Mouse (Mus musculus) gastrocnemius, adult 8-10 months (tissue): ENCODE measurements around the gene Tmem205. TPM values are rescaled to one million over a fixed set of nuclear protein-coding genes. Genes with fewer than 3 reads are reported as not detected.

ENCODE experiments used
- DNase-seq, 2 experiments: peaks; one replicate each; pipeline ENCODE4 v3.0.0; 2022; ENCODE audit warnings: low spot score in 2 of 2
- total RNA-seq, 4 experiments: library from RNA; stranded (reverse); gene quantifications; 2 replicates each; pipeline ENCODE4 v1.2.4; 2022

Gene Tmem205
- total RNA-seq, 4 experiments from 2014 or later: 11.1 to 13.9 (median 13.1) TPM

DNA sequence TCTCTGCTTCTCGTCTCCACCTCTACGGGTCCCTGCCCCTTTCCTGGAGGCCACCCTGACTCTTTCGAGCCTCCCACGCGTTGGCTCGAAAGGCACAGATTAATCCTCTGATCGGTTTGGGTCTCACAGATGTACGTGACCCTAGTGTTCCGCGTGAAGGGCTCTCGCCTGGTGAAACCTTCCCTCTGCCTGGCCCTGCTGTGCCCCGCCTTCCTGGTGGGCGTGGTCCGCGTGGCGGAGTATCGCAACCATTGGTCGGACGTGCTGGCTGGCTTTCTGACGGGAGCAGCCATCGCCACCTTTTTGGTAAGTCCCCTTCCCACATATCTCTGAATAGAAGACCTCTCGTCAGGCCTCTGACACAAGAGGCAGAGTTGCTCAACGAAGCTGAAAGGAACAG is 16.9 kb upstream of the Tmem205 start:
- DNase-seq: no peak

DNA sequence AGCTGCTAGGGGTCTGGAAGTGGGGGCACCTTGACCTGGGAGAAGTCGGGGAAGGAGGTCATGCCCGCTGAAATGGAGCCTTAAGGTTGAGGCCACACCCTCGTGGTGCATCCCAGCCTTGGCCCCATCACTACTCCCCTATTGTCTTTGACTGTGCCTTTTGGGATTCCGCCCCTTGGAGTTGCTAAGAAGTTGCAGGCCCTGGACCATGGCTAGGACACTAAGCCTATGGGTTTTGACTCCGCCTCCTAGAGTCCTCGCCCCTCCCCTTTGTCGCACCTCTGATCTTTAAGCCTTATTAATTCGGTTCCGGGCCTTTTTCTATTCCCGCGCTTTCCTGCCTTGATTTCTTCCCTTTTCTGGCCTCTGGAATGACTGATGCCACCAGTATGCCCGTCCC is 16.3 kb upstream of the Tmem205 start:
- DNase-seq: no peak

- no peak for DNase-seq
Measured at GRCm38 (mm10) chr9:21943046-21943445, 15.7 kb upstream of the Tmem205 start.

- no peak for DNase-seq
Measured at GRCm38 (mm10) chr9:21938234-21938855, 11.0 kb upstream of the Tmem205 start.

DNA sequence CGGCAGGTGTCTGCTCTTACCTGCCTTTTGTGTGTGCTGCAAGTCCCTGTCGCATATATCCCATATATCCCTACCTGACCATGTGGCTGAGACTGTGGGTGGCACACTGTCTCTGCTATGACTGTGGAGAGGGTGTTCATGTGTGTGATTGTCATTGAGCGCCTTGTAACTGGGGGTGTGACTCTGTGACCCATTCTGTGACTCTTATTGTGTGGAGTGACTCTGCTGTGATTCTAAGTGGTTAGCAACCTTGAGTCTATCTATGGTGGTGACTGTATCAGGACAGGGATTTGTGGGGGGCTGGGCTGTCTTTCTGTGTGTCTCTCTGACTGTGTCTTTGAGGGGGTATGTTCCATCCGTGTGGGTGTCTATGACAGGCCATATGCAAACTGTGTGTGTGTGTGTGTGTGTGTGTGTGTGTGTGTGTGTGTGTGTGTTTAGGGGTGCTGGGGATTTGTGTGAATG is 10.4 kb upstream of the Tmem205 start:
- no peak for DNase-seq

GRCm38 (mm10) chr9:21936692-21937570 is 9.6 kb upstream of the Tmem205 start, which contains the start of gene Plppr2:
Plppr2 (plus strand) TSS chr9:21937033.
- DNase-seq: peak; percentile 87 to 89

DNA sequence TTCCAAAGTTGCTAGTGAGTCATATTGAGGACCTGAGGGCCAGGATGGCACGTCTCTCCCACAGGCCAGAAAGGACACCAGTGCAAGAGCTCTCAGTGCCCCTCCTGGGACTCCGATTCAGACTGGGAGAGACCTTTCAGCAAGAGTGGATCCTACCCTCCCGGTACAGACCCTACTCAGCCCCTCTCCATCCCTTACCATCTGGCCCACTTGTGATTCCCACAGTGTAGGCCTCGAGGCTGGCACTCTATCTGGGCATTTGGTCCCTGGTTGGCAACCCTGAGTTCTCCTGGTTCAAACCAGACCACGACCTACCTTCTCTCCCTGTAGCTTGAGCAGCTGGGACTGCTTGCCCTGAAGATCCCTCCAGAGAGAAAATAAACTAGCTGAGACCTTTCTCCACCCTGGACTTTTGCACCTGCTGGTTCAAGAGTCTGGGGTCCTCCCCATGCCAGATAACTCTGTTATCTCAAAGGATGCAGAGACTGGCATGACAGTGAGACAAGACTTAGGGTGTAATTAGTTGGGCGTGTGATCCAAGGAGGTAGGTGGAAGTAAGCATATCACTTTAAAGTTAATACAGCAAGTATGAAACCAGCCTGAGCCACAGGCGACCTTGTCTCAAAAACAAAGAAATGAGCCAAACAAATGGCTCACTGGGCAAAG is 8.2 kb upstream of the Tmem205 start:
- no peak for DNase-seq

DNA sequence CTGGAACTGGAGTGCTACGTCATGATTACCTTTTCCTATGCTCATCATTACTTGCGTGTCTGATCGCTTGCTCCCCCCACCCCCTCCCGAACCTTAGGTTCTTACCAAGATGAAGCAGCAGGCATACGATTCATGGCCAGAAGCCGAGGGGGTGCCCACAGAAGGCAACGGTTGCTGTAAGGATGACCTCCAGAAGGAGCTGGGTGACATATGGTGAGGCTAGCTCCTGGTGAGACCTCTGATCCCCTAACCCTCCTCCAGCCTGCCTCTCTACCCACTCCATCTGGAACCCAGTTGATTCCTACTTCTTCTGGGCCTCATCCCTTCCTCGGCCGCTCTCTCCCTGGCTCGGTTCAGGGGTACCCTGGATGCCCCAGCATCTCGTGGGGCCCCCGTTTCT is 6.7 kb upstream of the Tmem205 start:
- DNase-seq: no peak

- DNase-seq: no peak
Measured at GRCm38 (mm10) chr9:21932445-21933137, 5.2 kb upstream of the Tmem205 start.

DNA sequence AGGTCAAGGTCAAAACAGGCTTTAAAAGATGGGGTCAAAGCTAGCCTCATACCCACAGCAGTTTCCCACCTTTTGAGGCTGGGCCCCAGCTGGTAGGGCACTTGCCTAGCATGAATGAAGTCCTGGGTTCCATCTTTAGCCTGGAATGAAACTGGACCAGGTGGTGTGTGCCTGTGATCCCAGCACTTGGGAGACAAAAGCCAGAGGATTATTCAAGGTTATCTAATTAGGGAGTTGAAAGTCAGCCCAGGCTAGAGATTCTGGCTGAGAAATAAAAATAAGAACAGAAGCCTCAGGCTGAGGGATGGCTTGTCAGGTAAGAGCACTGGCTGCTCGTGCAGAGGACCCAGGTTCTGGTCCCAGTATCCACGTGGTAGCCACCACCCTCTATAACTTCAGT is 4.7 kb upstream of the Tmem205 start:
- no peak for DNase-seq

GRCm38 (mm10) chr9:21929208-21929607 is 1.9 kb upstream of the Tmem205 start:
- DNase-seq: no peak

DNA sequence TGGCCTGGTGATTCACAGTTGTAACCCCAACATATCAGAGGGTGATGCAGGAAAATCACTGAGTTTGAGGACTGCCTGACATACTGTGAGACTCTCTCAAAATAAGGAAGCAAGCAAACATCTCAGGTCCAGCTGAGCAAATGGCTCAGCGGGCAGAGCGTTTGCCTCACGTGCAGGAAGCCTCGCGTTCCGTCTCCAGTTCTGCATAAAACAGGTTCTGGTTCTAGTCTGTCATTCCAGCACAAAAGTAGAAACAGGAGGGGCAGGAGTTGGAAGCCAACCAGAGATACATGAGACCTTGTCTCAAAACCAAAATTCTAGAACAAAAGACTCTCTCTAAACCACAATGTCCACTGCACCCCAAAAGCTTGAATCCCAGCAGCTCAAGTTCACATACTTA is 572 bp downstream of the Tmem205 start:
- no peak for DNase-seq

GRCm38 (mm10) chr9:21926155-21926554 is 1.2 kb downstream of the Tmem205 start:
- DNase-seq: no peak

DNA sequence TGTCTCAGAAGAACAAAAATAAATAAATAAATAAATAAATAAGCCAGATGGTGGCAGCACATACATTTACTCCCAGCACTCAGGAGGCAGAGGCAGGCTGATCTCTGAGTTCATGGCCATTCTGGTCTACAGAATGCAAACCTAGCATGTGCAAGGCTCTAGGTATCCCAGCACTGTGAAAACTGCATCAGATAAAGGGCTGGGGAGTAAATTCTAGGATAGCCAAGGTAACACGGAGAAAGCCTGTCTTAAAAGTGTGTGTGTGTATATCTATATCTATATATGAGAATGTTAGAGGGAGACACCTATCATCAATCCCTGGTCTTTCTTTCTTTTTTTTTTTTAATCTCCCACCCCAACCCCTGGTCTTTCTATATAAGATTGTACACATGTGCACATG is 1.9 kb downstream of the Tmem205 start:
- no peak for DNase-seq

DNA sequence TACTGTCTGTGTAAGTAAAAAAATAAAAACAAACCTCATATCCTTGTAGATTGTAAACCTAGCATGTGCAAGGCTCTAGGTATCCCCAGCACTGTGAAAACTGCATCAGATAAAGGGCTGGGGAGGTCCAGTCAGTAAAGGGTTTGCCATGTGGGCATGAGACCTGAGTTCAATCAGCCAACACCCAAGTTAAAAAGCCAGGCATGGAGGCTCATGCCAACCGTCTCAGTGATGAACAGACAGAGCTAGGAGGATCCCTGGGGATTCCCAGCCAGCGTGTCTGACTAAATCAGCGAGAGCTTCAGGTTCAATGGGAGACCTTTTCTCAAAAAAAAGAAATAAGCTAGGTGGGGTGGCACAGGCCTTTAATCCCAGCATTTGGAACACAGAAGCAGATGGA is 2.3 kb downstream of the Tmem205 start:
- no peak for DNase-seq

DNA sequence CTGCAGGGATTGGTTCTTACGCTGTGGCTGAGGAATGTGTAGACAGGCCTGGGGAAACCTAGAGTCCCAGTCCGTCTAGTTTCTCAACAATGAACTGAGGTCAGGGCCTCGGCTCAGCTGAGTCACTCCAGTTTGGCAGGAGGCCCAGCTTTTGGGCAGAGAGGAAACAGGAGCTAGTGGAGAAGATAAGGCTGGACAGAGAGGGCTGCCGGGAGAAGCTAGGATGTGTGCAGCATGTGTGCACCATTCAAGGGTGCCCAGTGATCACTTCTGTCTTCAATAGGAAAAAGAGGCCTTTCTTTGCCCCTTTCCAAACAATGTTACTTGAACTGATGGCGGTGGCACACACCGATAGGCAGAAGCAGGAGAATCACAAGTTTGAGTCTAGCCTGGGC is 3.3 kb downstream of the Tmem205 start:
- peak; percentile 63 to 81 for DNase-seq

- no peak for DNase-seq
Measured at GRCm38 (mm10) chr9:21923490-21924098, 3.8 kb downstream of the Tmem205 start.

DNA sequence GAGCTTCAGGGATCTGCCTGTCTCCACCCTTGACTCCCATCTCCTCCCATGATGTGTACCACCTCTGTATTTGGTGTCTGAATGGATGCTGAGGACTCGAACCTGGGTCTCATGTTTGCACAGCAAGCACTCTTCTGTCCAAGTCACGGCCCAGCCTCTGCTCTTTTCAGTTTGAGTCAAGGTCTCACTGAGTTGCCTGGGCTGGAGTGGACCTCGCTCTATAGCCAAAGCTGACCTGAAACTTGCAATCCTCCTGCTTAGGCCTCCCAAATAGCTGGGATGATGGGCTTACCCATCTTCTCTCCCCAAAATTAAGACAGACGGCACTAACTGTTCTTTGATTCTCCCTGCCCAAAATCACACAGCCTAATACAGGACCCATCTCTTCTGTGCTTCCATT is 4.3 kb downstream of the Tmem205 start:
- DNase-seq: no peak

GRCm38 (mm10) chr9:21918692-21919384 is 8.5 kb downstream of the Tmem205 start:
- no peak for DNase-seq

- peak; percentile 89 to 95 for DNase-seq
Measured at GRCm38 (mm10) chr9:21918035-21918592, 9.2 kb downstream of the Tmem205 start, which contains the start of gene Rab3d. Rab3d (minus strand) TSS chr9:21918192.
